Mouse (Mus musculus) right cerebral cortex, postnatal 14 days (tissue): ENCODE results near the gene Ces1f.
"Not testable (repeated sequence)": the region's sequence is repeated elsewhere in the genome, so short reads cannot be mapped to it uniquely, and the experiment has no call there.

Experiments
- DNase-seq: peaks from one replicate; pipeline ENCODE4 v3.0.0; 2022

Ces1f gene

GRCm38 (mm10) chr8:93279556-93279955 lies at the start of gene Ces1f:
Gene Ces1f, minus strand, starts transcription at chr8:93279747.
- DNase-seq, result no peak

GRCm38 (mm10) chr8:93325123-93325522 lies 45.6 kb upstream of the Ces1f start:
- no peak for DNase-seq

- no peak for DNase-seq
These were observed 37.5 kb upstream of the Ces1f start for GRCm38 (mm10) chr8:93317031-93317430.

- DNase-seq, result no peak
These were observed 36.0 kb upstream of the Ces1f start for GRCm38 (mm10) chr8:93315557-93315956.

- DNase-seq, result no peak
These were observed 4.3 kb upstream of the Ces1f start for GRCm38 (mm10) chr8:93283896-93284295.

- no peak for DNase-seq
These were observed 2.8 kb upstream of the Ces1f start for GRCm38 (mm10) chr8:93282349-93282748.

- no peak for DNase-seq
These were observed 1.3 kb downstream of the Ces1f start for GRCm38 (mm10) chr8:93278176-93278805.

GRCm38 (mm10) chr8:93274609-93275008 lies 4.9 kb downstream of the Ces1f start:
- no peak for DNase-seq

- DNase-seq, result no peak
These were observed 6.2 kb downstream of the Ces1f start for GRCm38 (mm10) chr8:93273321-93273720.

- no peak for DNase-seq
These were observed 6.9 kb downstream of the Ces1f start for GRCm38 (mm10) chr8:93272686-93273085.

GRCm38 (mm10) chr8:93261436-93261835 lies 18.1 kb downstream of the Ces1f start:
- DNase-seq, result no peak

GRCm38 (mm10) chr8:93252400-93252925 lies 27.1 kb downstream of the Ces1f start:
- DNase-seq, result no peak

GRCm38 (mm10) chr8:93246057-93246456 lies 33.5 kb downstream of the Ces1f start:
- no peak for DNase-seq

- DNase-seq, result no peak
These were observed 39.7 kb downstream of the Ces1f start for GRCm38 (mm10) chr8:93239884-93240283.

- no peak for DNase-seq
These were observed 43.9 kb downstream of the Ces1f start for GRCm38 (mm10) chr8:93235681-93236080.

- no peak for DNase-seq
These were observed 44.8 kb downstream of the Ces1f start for GRCm38 (mm10) chr8:93234706-93235105.

GRCm38 (mm10) chr8:93234068-93234467 lies 45.5 kb downstream of the Ces1f start:
- no peak for DNase-seq

GRCm38 (mm10) chr8:93229446-93229845 lies 50.1 kb downstream of the Ces1f start, which contains the start of gene Ces1e:
Gene Ces1e, minus strand, starts transcription at chr8:93229619.
- no peak for DNase-seq

GRCm38 (mm10) chr8:93228673-93229370 lies 50.7 kb downstream of the Ces1f start:
- no peak for DNase-seq

- not testable (repeated sequence) for DNase-seq
These were observed 53.1 kb downstream of the Ces1f start for GRCm38 (mm10) chr8:93226471-93226870.

GRCm38 (mm10) chr8:93221896-93222295 lies 57.7 kb downstream of the Ces1f start:
- no peak for DNase-seq

- no peak for DNase-seq
These were observed 61.7 kb downstream of the Ces1f start for GRCm38 (mm10) chr8:93217867-93218266.

GRCm38 (mm10) chr8:93217375-93217774 lies 62.2 kb downstream of the Ces1f start:
- no peak for DNase-seq

- DNase-seq, result no peak
These were observed 68.5 kb downstream of the Ces1f start for GRCm38 (mm10) chr8:93211091-93211490.
